23 mouse cellular contexts compared by ENCODE assay signal in genomic region chr7:136607278-136608120, GRCm38 (mm10).
A peak's percentile ranks its signal among the peaks of the same experiment; 100 is the strongest.
DNase-seq lines count a peak whose midpoint lies in the region; ATAC-seq and TF ChIP-seq lines count a peak whose summit lies in the region.
"Had no signal": no experiment of that assay in that cellular context is flagged by ENCODE, and none has a peak within 500 bp of the region (broad histone marks: within the 10 kb centered on the region; RNA-seq: fewer than 3 reads in every experiment).

No protein-coding gene starts in this region.

- H3K4me2 ChIP-seq in limb, embryonic 12.5 days = peak overlapping the region; percentile 10; the same call in 1 of the 2 replicates
- H3K4me2 ChIP-seq in limb, embryonic 14.5 days (replicated peaks; ENCODE audit: low read depth, low read length, severe bottlenecking) = no peak overlapping the region
- no peak overlapping the region for H3K4me2 ChIP-seq in forebrain, postnatal 0 days (ENCODE audit: low read depth)
- H3K4me2 ChIP-seq: embryonic facial prominence, embryonic 13.5 days; forebrain, embryonic 13.5 days; heart, embryonic 11.5 days; hindbrain, embryonic 12.5 days; hindbrain, embryonic 15.5 days had no signal

- H3K4me1 ChIP-seq in limb, embryonic 12.5 days (replicated peaks) = peaks cover 34% of the 10 kb centered on the region
- H3K4me1 ChIP-seq in limb, embryonic 10.5 days = peaks cover 44% of the 10 kb centered on the region
- H3K4me1 ChIP-seq in limb, embryonic 14.5 days (ENCODE audit: control insufficient read depth, insufficient read depth, low read length) = peaks cover 16% of the 10 kb centered on the region
- no peaks in the 10 kb centered on the region for H3K4me1 ChIP-seq in forebrain, postnatal 0 days (ENCODE audit: insufficient read depth)
- H3K4me1 ChIP-seq: embryonic facial prominence, embryonic 10.5 days; hindbrain, embryonic 12.5 days; hindbrain, embryonic 15.5 days had no signal

- TF ChIP-seq POLR2A in limb, embryonic 14.5 days (IDR thresholded peaks at IDR 0.05; ENCODE audit: borderline replicate concordance, extremely low read depth, insufficient read depth, insufficient read length) = no peak

- 28% methylated on average over 7 of the region's 7 CpGs for WGBS in limb, embryonic 12.5 days
- 66% methylated on average over 7 of the region's 7 CpGs for WGBS in limb, embryonic 10.5 days
- WGBS in limb, embryonic 14.5 days = 23% methylated on average over 7 of the region's 7 CpGs
- WGBS in forebrain, postnatal 0 days = 56% methylated on average over 7 of the region's 7 CpGs

- peak overlapping the region; percentile 17; the same call in 1 of the 2 replicates for H3K27ac ChIP-seq in limb, embryonic 12.5 days
- H3K27ac ChIP-seq in limb, embryonic 10.5 days = no peak overlapping the region
- no peak overlapping the region for H3K27ac ChIP-seq in limb, embryonic 14.5 days (replicated peaks; ENCODE audit: low read depth, low read length)
- no peak overlapping the region for H3K27ac ChIP-seq in forebrain, postnatal 0 days (ENCODE audit: low read depth, low read length)
- H3K27ac ChIP-seq: embryonic facial prominence, embryonic 10.5 days; embryonic facial prominence, embryonic 13.5 days; forebrain, embryonic 10.5 days; forebrain, embryonic 13.5 days; heart, adult 2 months; hindbrain, embryonic 12.5 days; hindbrain, embryonic 15.5 days had no signal

- no peaks in the 10 kb centered on the region for H3K36me3 ChIP-seq in limb, embryonic 12.5 days
- no peaks in the 10 kb centered on the region for H3K36me3 ChIP-seq in limb, embryonic 10.5 days
- H3K36me3 ChIP-seq in limb, embryonic 14.5 days (ENCODE audit: control insufficient read depth, insufficient read depth, low read length) = no peaks in the 10 kb centered on the region
- no peaks in the 10 kb centered on the region for H3K36me3 ChIP-seq in forebrain, postnatal 0 days (ENCODE audit: insufficient read depth)
- H3K36me3 ChIP-seq: embryonic facial prominence, embryonic 10.5 days; embryonic facial prominence, embryonic 13.5 days; forebrain, embryonic 10.5 days; hindbrain, embryonic 12.5 days; hindbrain, embryonic 15.5 days had no signal

- H3K4me3 ChIP-seq in limb, embryonic 12.5 days (replicated peaks) = no peak overlapping the region
- no peak overlapping the region for H3K4me3 ChIP-seq in limb, embryonic 10.5 days
- H3K4me3 ChIP-seq in limb, embryonic 14.5 days (replicated peaks; ENCODE audit: low read length) = no peak overlapping the region
- no peak overlapping the region for H3K4me3 ChIP-seq in forebrain, postnatal 0 days (ENCODE audit: low read depth, low read length)
- H3K4me3 ChIP-seq: embryonic facial prominence, embryonic 10.5 days; embryonic facial prominence, embryonic 13.5 days; erythroblast, embryonic 14.5 days; forebrain, embryonic 10.5 days; forebrain, embryonic 13.5 days; heart, adult 2 months; hindbrain, embryonic 12.5 days; hindbrain, embryonic 15.5 days had no signal

- H3K9ac ChIP-seq in limb, embryonic 12.5 days (replicated peaks) = no peak overlapping the region
- H3K9ac ChIP-seq in limb, embryonic 14.5 days (ENCODE audit: low read depth, low read length, severe bottlenecking) = no peak overlapping the region
- H3K9ac ChIP-seq in forebrain, postnatal 0 days = no peak overlapping the region
- H3K9ac ChIP-seq: embryonic facial prominence, embryonic 13.5 days; forebrain, embryonic 13.5 days; hindbrain, embryonic 12.5 days; hindbrain, embryonic 15.5 days had no signal

- DNase-seq in limb, embryonic 10.5 days (ENCODE audit: low spot score) = no peak
- DNase-seq in forelimb bud, embryonic 11.5 days (ENCODE audit: low read depth, low spot score) = peak; percentile 73
- peak; percentile 51 for DNase-seq in limb, embryonic 14.5 days (ENCODE audit: low spot score)
- DNase-seq in forebrain, postnatal 0 days = no peak
- DNase-seq in left cerebral cortex, postnatal 36 days (ENCODE audit: low spot score in 2 of 2) = no peak
- DNase-seq: adrenal gland, adult 2 months; adrenal gland, postnatal 25 days; cerebellum, adult 18-20 months; cerebellum, adult 9-10 months; cerebellum, postnatal 14 days; gastrocnemius, postnatal 25 days; heart, adult 2 months had no signal

- ATAC-seq in limb, embryonic 12.5 days (ENCODE audit: insufficient number of reproducible peaks, insufficient read depth, low FRiP score, low TSS enrichment, low read depth) = peak; percentile 73
- peak; percentile 76 for ATAC-seq in limb, embryonic 14.5 days (ENCODE audit: low FRiP score, low read depth)
- no peak for ATAC-seq in forebrain, postnatal 0 days
- ATAC-seq: CD4-positive, CD25-positive, alpha-beta regulatory T cell, adult 4 months; forebrain, embryonic 13.5 days; forebrain, embryonic 16.5 days had no signal

- no peak for TF ChIP-seq CTCF in forebrain, postnatal 0 days (IDR thresholded peaks at IDR 0.05; ENCODE audit: low read depth)

- intact Hi-C loops in left cerebral cortex, postnatal 36 days (cut with DNase I) = no loop called here

- no peaks in the 10 kb centered on the region for H3K9me3 ChIP-seq in limb, embryonic 12.5 days
- H3K9me3 ChIP-seq in limb, embryonic 10.5 days (replicated peaks) = no peaks in the 10 kb centered on the region
- H3K9me3 ChIP-seq in limb, embryonic 14.5 days (ENCODE audit: control insufficient read depth, low read length) = no peaks in the 10 kb centered on the region
- H3K9me3 ChIP-seq in forebrain, postnatal 0 days (ENCODE audit: low read length) = no peaks in the 10 kb centered on the region
- H3K9me3 ChIP-seq: embryonic facial prominence, embryonic 10.5 days; embryonic facial prominence, embryonic 13.5 days; forebrain, embryonic 10.5 days; forebrain, embryonic 13.5 days; hindbrain, embryonic 12.5 days; hindbrain, embryonic 15.5 days had no signal

- H3K27me3 ChIP-seq in limb, embryonic 12.5 days = peaks cover 12% of the 10 kb centered on the region; the same call in 1 of the 2 replicates
- peaks cover 31% of the 10 kb centered on the region for H3K27me3 ChIP-seq in limb, embryonic 10.5 days (ENCODE audit: low read depth, poor library complexity, severe bottlenecking)
- H3K27me3 ChIP-seq in limb, embryonic 14.5 days (ENCODE audit: control insufficient read depth, insufficient read depth, low read length) = no peaks in the 10 kb centered on the region
- no peaks in the 10 kb centered on the region for H3K27me3 ChIP-seq in forebrain, postnatal 0 days (ENCODE audit: insufficient read depth, low read length)
- H3K27me3 ChIP-seq: forebrain, embryonic 13.5 days; hindbrain, embryonic 12.5 days; hindbrain, embryonic 15.5 days had no signal

Comparison
In these comparisons a context has a peak if more than half of its experiments do, and no peak if none do; other contexts are left out.
1. DNase-seq: peak in forelimb bud, embryonic 11.5 days (single experiment) and limb, embryonic 14.5 days (single experiment); none in limb, embryonic 10.5 days (single experiment), forebrain, postnatal 0 days (single experiment) and left cerebral cortex, postnatal 36 days (0 of 2).